Mouse (Mus musculus) myocyte (in vitro differentiated cells): Measurements from ENCODE around the gene Foxo1. TPM values are rescaled to one million over a fixed set of nuclear protein-coding genes. Genes with fewer than 3 reads are reported as not detected.
A peak's percentile ranks its signal among the peaks of the same experiment; 100 is the strongest.

ENCODE experiments used
- H3K27me3 ChIP-seq: one replicate; pipeline ENCODE4 v1.6.1; 2011; ENCODE audit not compliant: control insufficient read depth, insufficient read depth, insufficient read length
- H3K36me3 ChIP-seq: one replicate; pipeline ENCODE4 v1.6.1; 2011; ENCODE audit not compliant: control insufficient read depth, insufficient read depth
- H3K4me2 ChIP-seq: one replicate; pipeline ENCODE4 v1.6.1; 2011; ENCODE audit warnings: low read depth, control low read depth
- H3K4me3 ChIP-seq: one replicate; pipeline ENCODE4 v1.5.1; 2011; ENCODE audit warnings: mild to moderate bottlenecking, control low read depth, moderate library complexity
- H3K79me2 ChIP-seq: one replicate; pipeline ENCODE4 v1.6.1; 2011; ENCODE audit not compliant: control insufficient read depth, insufficient read depth
- H3ac ChIP-seq: one replicate; pipeline ENCODE4 v1.6.1; 2011; ENCODE audit not compliant: control insufficient read depth, insufficient read length
- CEBPB ChIP-seq: IDR thresholded peaks from 2 replicates; pipeline ENCODE4 v1.6.1; 2011; ENCODE audit warnings: mild to moderate bottlenecking, moderate library complexity; ENCODE audit not compliant: poor library complexity, insufficient read depth, severe bottlenecking
- E2F4 ChIP-seq: IDR thresholded peaks from one replicate; pipeline ENCODE4 v1.6.1; 2011; ENCODE audit warnings: mild to moderate bottlenecking, control low read depth, moderate library complexity; ENCODE audit not compliant: insufficient read depth
- MAX ChIP-seq: IDR thresholded peaks from one replicate; pipeline ENCODE4 v1.6.1; 2011; ENCODE audit warnings: low read depth, mild to moderate bottlenecking, control low read depth
- MYOD1 ChIP-seq, 3 experiments: IDR thresholded peaks; one replicate each; pipeline ENCODE4 v1.6.1; 2011; ENCODE audit warnings: control low read depth in 2 of 3, low read depth in 2 of 3, mild to moderate bottlenecking in 2 of 3, moderate library complexity in 1 of 3; ENCODE audit not compliant: insufficient read length in 2 of 3, control insufficient read depth in 1 of 3
- MYOG ChIP-seq, 3 experiments: IDR thresholded peaks; one replicate each; pipeline ENCODE4 v1.6.1; 2011; ENCODE audit warnings: control low read depth in 2 of 3, low read depth in 2 of 3, mild to moderate bottlenecking in 2 of 3; ENCODE audit not compliant: insufficient read length in 2 of 3, control insufficient read depth in 1 of 3, insufficient read depth in 1 of 3
- POLR2A ChIP-seq: IDR thresholded peaks from one replicate; pipeline ENCODE4 v1.6.1; 2011; ENCODE audit warnings: low read depth, mild to moderate bottlenecking, control low read depth, moderate library complexity; ENCODE audit not compliant: insufficient read length
- POLR2AphosphoS2 ChIP-seq: IDR thresholded peaks from one replicate; pipeline ENCODE4 v1.6.1; 2011; ENCODE audit warnings: low read depth, control low read depth; ENCODE audit not compliant: insufficient read length
- REST ChIP-seq: IDR thresholded peaks from one replicate; pipeline ENCODE4 v1.6.1; 2011; ENCODE audit warnings: mild to moderate bottlenecking, control low read depth, moderate library complexity; ENCODE audit not compliant: insufficient read depth, insufficient read length
- SRF ChIP-seq: IDR thresholded peaks from one replicate; pipeline ENCODE4 v1.6.1; 2011; ENCODE audit warnings: low read depth; ENCODE audit not compliant: control insufficient read depth, insufficient read length
- TCF12 ChIP-seq: IDR thresholded peaks from one replicate; pipeline ENCODE4 v1.6.1; 2011; ENCODE audit warnings: mild to moderate bottlenecking, control low read depth; ENCODE audit not compliant: poor library complexity, insufficient read depth, severe bottlenecking
- TCF3 ChIP-seq: IDR thresholded peaks from one replicate; pipeline ENCODE4 v1.6.1; 2011; ENCODE audit warnings: low read depth, control low read depth; ENCODE audit not compliant: insufficient read length
- USF1 ChIP-seq: IDR thresholded peaks from one replicate; pipeline ENCODE4 v1.6.1; 2011; ENCODE audit warnings: low read depth, mild to moderate bottlenecking, control low read depth, moderate library complexity
- polyA plus RNA-seq: library from polyadenylated mRNA; unstranded; fragments of >200 nt; fragmentation: generic; extraction: Trizol; gene quantifications from one replicate; pipeline ENCODE4 v1.2.1, GENCODE M21; 2012; ENCODE audit warnings: missing spikeins

The Foxo1 gene
- polyA plus RNA-seq, 1 experiment, result 7.2 TPM

DNA sequence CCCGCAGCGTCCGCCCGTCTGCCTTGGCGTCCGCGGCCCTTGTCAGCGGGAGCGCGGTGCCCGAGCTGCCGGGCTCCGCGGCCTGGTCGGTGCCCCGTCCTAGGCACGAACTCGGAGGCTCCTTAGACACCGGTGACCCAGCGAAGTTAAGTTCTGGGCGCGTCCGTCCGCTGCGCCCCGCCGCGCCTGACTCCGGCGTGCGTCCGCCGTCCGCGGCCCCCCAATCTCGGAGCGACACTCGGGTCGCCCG, 276 bp downstream of the Foxo1 start:
- TF ChIP-seq MYOD1 (IDR thresholded peaks at IDR 0.05; ENCODE audit: control insufficient read depth in 1 of 3, insufficient read length in 2 of 3, low read depth in 2 of 3) (peak in 1 of 3 experiments; percentile 42), TCF12 (no peak)
- Histone ChIP-seq H3K79me2 (peaks cover 38% of the 10 kb centered on the region), H3K36me3 (no peaks in the 10 kb centered on the region), H3K4me3 (peak overlapping the region; percentile 84), H3K27me3 (no peaks in the 10 kb centered on the region), H3ac (peak overlapping the region; percentile 85), H3K4me2 (no peak overlapping the region)

DNA sequence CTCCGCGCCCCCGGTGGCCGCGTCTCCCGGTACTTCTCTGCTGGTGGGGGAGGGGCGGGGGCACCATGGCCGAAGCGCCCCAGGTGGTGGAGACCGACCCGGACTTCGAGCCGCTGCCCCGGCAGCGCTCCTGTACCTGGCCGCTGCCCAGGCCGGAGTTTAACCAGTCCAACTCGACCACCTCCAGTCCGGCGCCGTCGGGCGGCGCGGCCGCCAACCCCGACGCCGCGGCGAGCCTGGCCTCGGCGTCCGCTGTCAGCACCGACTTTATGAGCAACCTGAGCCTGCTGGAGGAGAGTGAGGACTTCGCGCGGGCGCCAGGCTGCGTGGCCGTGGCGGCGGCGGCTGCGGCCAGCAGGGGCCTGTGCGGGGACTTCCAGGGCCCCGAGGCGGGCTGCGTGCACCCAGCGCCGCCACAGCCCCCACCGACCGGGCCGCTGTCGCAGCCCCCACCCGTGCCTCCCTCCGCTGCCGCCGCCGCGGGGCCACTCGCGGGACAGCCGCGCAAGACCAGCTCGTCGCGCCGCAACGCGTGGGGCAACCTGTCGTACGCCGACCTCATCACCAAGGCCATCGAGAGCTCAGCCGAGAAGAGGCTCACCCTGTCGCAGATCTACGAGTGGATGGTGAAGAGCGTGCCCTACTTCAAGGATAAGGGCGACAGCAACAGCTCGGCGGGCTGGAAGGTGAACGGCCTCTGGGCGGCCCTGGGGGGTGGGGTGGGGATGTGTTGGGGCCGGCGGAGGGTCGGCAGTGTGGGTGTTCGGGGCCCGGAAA, 789 bp downstream of the Foxo1 start:
- Histone ChIP-seq H3K4me2 (peak overlapping the region; percentile 88), H3K27me3 (no peaks in the 10 kb centered on the region), H3K79me2 (peaks cover 43% of the 10 kb centered on the region), H3K36me3 (no peaks in the 10 kb centered on the region), H3ac (peak overlapping the region; percentile 85), H3K4me3 (peak overlapping the region; percentile 84)
- TF ChIP-seq MYOG (IDR thresholded peaks at IDR 0.05; ENCODE audit: control insufficient read depth in 1 of 3, insufficient read depth in 1 of 3, insufficient read length in 2 of 3, low read depth in 2 of 3) (peak in 2 of 3 experiments; percentile 10 to 18), REST (no peak), POLR2AphosphoS2 (peak; percentile 23), MYOD1 (IDR thresholded peaks at IDR 0.05; ENCODE audit: control insufficient read depth in 1 of 3, insufficient read length in 2 of 3, low read depth in 2 of 3) (peak in 1 of 3 experiments; percentile 25)

- H3ac ChIP-seq, result peak overlapping the region; percentile 85
- H3K4me2 ChIP-seq, result peak overlapping the region; percentile 88
- no peaks in the 10 kb centered on the region for H3K27me3 ChIP-seq
- TF ChIP-seq MYOD1 (IDR thresholded peaks at IDR 0.05; ENCODE audit: control insufficient read depth in 1 of 3, insufficient read length in 2 of 3, low read depth in 2 of 3) (peak in 1 of 3 experiments; percentile 29), TCF3 (no peak), MYOG (IDR thresholded peaks at IDR 0.05; ENCODE audit: control insufficient read depth in 1 of 3, insufficient read depth in 1 of 3, insufficient read length in 2 of 3, low read depth in 2 of 3) (peak in 1 of 3 experiments; percentile 37), POLR2A (peak; percentile 35)
- peak overlapping the region; percentile 84 for H3K4me3 ChIP-seq
- H3K36me3 ChIP-seq, result no peaks in the 10 kb centered on the region
- H3K79me2 ChIP-seq, result peaks cover 51% of the 10 kb centered on the region
These were observed 1.6 kb downstream of the Foxo1 start for GRCm38 (mm10) chr3:52269514-52270351.

DNA sequence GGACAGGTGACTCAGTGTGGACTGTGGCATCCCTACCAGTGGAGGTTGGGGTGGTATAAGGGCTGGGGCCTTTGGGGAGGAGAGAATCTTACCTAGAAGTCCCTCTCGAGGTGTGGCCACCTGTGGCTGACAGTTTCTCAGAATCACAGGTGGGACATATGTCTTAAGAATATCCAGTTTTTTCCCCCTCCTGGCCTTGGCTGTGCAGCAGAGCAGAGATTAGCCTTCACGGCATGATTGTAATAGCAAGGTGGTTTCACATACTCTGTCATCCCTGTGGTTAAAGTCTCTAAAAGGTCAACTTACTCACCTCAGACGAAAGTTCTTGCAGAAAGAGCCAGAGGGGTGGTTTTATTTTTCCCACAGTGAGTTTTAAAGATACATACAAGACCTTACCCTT, 2.4 kb downstream of the Foxo1 start:
- TF ChIP-seq CEBPB (no peak), MYOG (IDR thresholded peaks at IDR 0.05; ENCODE audit: control insufficient read depth in 1 of 3, insufficient read depth in 1 of 3, insufficient read length in 2 of 3, low read depth in 2 of 3) (no peak)
- H3K79me2 ChIP-seq, result peaks cover 59% of the 10 kb centered on the region
- no peaks in the 10 kb centered on the region for H3K36me3 ChIP-seq
- no peaks in the 10 kb centered on the region for H3K27me3 ChIP-seq
- no peak overlapping the region for H3ac ChIP-seq
- H3K4me2 ChIP-seq, result peak overlapping the region; percentile 88
- H3K4me3 ChIP-seq, result peak overlapping the region; percentile 84

DNA sequence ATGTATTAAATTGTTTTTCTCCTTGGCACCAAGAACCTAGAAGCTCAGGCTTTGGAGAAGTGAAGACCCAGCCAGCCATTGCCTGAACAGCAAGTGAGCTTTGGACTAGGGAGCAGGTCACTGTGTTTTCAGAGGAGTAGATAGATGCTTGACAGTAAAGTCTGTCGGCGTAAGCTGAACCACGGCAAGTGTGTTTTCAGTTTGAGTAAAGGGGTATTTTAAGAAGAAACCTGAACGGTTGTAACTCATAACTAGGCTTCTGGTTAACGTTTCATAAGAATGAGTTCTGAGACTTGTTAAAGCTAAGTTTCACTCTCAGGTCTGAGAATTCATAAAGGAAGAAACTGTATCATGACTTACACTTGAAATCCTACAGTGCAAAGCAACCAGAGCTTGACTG, 3.2 kb downstream of the Foxo1 start:
- Histone ChIP-seq H3K4me2 (peak overlapping the region; percentile 88), H3ac (no peak overlapping the region), H3K36me3 (no peaks in the 10 kb centered on the region)

More for the DNA sequence above, 3.2 kb downstream of the Foxo1 start:
- no peaks in the 10 kb centered on the region for H3K27me3 ChIP-seq
- H3K79me2 ChIP-seq, result peaks cover 67% of the 10 kb centered on the region
- TF ChIP-seq CEBPB (no peak), MYOG (IDR thresholded peaks at IDR 0.05; ENCODE audit: control insufficient read depth in 1 of 3, insufficient read depth in 1 of 3, insufficient read length in 2 of 3, low read depth in 2 of 3) (no peak), SRF (no peak), TCF12 (no peak), USF1 (no peak), TCF3 (no peak), REST (no peak), E2F4 (no peak), MAX (no peak), POLR2AphosphoS2 (no peak), MYOD1 (IDR thresholded peaks at IDR 0.05; ENCODE audit: control insufficient read depth in 1 of 3, insufficient read length in 2 of 3, low read depth in 2 of 3) (no peak), POLR2A (no peak)
- H3K4me3 ChIP-seq, result peak overlapping the region; percentile 84
